Mouse (Mus musculus): ENCODE data around the gene Msn. TPM values are rescaled to one million over a fixed set of nuclear protein-coding genes. Genes with fewer than 3 reads are reported as not detected.

Gene Msn
- 63.3 and 65.4 TPM in 2 replicates for polyA plus RNA-seq (2015; fragmentation: Nextera tagmentation; extraction: Ambion mirVana)

GRCm38 (mm10) chrX:96095509-96096499 lies at the start of gene Msn:
Gene Msn, plus strand, starts transcription at chrX:96096042.
- no peaks in the 10 kb centered on the region for H3K4me1 ChIP-seq (ENCODE audit: control insufficient read depth, insufficient read depth, low read length)
- H3K27ac ChIP-seq (ENCODE audit: low read length) = peak within 1 kb of the TSS; percentile 52
- peaks cover 6% of the 10 kb centered on the region; the same call in 1 of the 2 replicates for H3K27me3 ChIP-seq (replicated peaks; ENCODE audit: control insufficient read depth, insufficient read depth, low read length)
- 12% methylated on average over 43 of the region's 44 CpGs for WGBS
- peak within 1 kb of the TSS; percentile 58 for H3K4me2 ChIP-seq (ENCODE audit: low read depth, low read length)
- H3K9me3 ChIP-seq (ENCODE audit: control insufficient read depth, low read length) = no peaks in the 10 kb centered on the region
- peak; percentile 90 for ATAC-seq
- H3K36me3 ChIP-seq (ENCODE audit: control insufficient read depth, insufficient read depth, low read length) = no peaks in the 10 kb centered on the region
- H3K9ac ChIP-seq (ENCODE audit: low read depth, low read length) = peak within 1 kb of the TSS; percentile 64
- peak within 1 kb of the TSS; percentile 60 for H3K4me3 ChIP-seq (ENCODE audit: low read length)

DNA sequence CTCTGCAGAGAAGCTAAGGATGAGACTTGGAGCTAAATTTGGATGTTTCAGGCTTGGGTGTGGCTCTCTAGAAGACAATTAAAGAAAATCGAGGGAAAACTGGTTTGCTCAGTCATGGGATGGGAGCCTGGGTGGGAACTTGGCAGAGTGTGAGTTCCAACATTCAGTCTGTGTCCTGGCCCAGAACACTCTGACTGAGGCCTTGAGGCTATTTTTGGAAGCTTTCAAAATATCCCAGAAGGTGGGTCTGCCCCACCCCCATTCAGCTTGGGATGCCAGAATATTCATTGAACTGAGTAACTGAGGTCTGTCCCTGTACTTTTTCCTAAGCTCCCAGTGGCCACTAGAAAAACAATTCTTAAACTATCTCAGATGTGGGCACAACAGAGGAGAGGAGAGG lies 43.0 kb upstream of the Msn start:
- no peak overlapping the region for H3K4me3 ChIP-seq (ENCODE audit: low read length)
- H3K4me1 ChIP-seq (ENCODE audit: control insufficient read depth, insufficient read depth, low read length) = no peaks in the 10 kb centered on the region
- no peaks in the 10 kb centered on the region for H3K9me3 ChIP-seq (ENCODE audit: control insufficient read depth, low read length)
- H3K9ac ChIP-seq (ENCODE audit: low read depth, low read length) = no peak overlapping the region
- no peak overlapping the region for H3K4me2 ChIP-seq (ENCODE audit: low read depth, low read length)
- no peaks in the 10 kb centered on the region for H3K36me3 ChIP-seq (ENCODE audit: control insufficient read depth, insufficient read depth, low read length)
- no peak overlapping the region for H3K27ac ChIP-seq (ENCODE audit: low read length)
- H3K27me3 ChIP-seq (replicated peaks; ENCODE audit: control insufficient read depth, insufficient read depth, low read length) = no peaks in the 10 kb centered on the region
- no peak for ATAC-seq
- WGBS = 60% methylated on average over 1 of the region's 1 CpGs

DNA sequence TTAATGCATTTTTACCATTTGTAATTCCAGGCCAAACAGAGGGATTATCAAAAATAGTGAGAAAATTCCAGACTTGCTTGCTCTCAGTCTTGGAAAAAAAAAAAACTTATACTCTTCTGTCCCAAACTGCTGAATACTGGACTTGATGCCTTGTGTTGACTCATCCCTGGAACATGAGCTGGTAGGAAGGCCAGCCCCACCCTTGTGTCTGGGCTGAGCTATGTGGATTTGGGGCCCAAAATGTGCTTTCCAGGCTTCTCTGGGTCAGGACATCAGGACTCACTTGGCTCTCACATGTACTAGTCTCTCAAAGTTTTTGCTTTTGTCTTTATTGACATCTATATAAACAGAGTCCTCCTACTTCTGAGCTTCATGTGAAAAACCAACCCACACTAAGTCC lies 18.1 kb upstream of the Msn start:
- no peaks in the 10 kb centered on the region for H3K9me3 ChIP-seq (ENCODE audit: control insufficient read depth, low read length)
- no peak overlapping the region for H3K9ac ChIP-seq (ENCODE audit: low read depth, low read length)
- no peak overlapping the region for H3K4me3 ChIP-seq (ENCODE audit: low read length)
- no peaks in the 10 kb centered on the region for H3K27me3 ChIP-seq (replicated peaks; ENCODE audit: control insufficient read depth, insufficient read depth, low read length)
- H3K27ac ChIP-seq (ENCODE audit: low read length) = no peak overlapping the region
- ATAC-seq = no peak
- H3K4me1 ChIP-seq (ENCODE audit: control insufficient read depth, insufficient read depth, low read length) = no peaks in the 10 kb centered on the region
- H3K4me2 ChIP-seq (ENCODE audit: low read depth, low read length) = no peak overlapping the region
- H3K36me3 ChIP-seq (ENCODE audit: control insufficient read depth, insufficient read depth, low read length) = no peaks in the 10 kb centered on the region

DNA sequence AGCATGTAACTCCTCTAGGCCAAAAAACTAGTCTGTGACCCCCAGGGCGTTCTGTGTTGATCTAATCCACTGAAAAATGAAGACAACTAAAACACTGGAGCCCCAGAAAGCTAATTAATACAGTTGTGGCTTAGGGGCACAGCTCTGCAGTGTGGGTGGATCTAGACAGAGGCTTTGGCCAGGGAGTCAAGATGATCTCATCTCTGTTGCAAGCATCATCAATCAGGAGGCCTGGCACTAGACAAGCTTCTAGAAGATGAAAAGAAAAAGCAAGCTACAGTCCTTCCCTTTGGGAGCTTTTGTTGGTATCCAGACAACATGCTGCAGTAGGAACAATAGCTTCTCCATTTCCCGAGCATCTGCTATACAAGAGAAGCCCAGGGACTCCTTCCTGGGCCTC lies 9.6 kb upstream of the Msn start:
- WGBS = 50% methylated on average over 2 of the region's 2 CpGs
- Histone ChIP-seq H3K27ac (ENCODE audit: low read length) (no peak overlapping the region), H3K4me1 (ENCODE audit: control insufficient read depth, insufficient read depth, low read length) (no peaks in the 10 kb centered on the region), H3K9ac (ENCODE audit: low read depth, low read length) (no peak overlapping the region), H3K27me3 (replicated peaks; ENCODE audit: control insufficient read depth, insufficient read depth, low read length) (no peaks in the 10 kb centered on the region), H3K9me3 (ENCODE audit: control insufficient read depth, low read length) (no peaks in the 10 kb centered on the region), H3K4me3 (ENCODE audit: low read length) (no peak overlapping the region), H3K4me2 (ENCODE audit: low read depth, low read length) (no peak overlapping the region), H3K36me3 (ENCODE audit: control insufficient read depth, insufficient read depth, low read length) (no peaks in the 10 kb centered on the region)
- ATAC-seq = no peak

DNA sequence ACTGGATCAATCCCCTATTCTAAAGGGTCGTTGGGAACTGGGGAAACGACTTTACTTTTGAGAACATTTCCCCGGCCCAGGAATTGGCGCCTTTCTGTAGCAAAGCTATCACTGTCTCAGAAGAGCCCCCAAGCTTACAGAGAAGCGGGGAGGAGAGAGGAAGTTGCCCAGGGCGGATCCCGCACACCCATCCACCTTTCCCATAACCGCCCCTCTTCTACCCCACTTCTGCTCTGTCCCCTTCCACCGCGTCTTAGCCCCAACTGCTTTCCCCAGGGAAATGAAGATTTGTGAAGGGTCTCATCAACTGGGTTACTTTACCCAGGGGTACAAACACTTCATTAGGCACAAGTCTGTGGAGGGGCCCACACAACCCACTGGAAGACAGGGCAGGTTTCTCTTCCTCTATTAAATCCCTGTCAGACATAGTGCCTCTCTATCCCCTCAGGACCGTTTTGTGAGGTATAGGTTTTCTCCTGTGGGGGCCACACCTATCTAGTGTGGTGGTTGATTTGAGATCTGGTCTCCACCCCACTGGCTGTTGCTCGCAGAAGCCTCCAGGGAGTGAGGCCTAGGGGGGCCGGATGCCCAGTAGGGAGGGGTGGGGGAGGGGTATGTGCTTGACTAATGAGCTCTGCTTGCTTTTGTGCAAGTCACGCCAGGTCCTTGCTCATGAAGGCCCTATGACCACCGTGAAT lies 820 bp downstream of the Msn start:
- no peaks in the 10 kb centered on the region for H3K36me3 ChIP-seq (ENCODE audit: control insufficient read depth, insufficient read depth, low read length)
- 15% methylated on average over 15 of the region's 15 CpGs for WGBS
- peak; percentile 57 for ATAC-seq

DNA sequence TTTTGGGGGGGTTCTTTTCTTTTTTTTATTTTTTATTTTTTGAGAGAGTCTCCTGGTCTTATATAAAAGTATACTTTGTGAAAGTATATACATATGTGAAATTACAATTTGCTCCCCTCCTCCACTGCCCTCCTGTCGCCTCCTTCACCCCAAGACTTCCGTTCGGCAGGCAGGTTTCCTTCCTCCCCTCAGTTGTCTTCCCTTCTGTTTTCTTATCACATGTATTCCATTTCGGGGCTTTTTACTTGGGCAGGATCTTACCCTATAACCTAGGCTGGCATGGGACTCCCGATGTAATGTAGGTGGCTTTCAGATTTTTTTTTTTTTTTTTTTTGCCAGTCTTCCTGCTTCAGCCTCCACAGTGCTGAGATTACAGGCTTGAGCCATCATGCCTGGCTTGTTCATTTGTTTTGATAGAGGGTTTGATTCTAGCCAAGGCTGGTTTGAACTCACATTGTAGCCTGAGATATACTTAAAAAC lies 1.7 kb downstream of the Msn start:
- Histone ChIP-seq H3K36me3 (ENCODE audit: control insufficient read depth, insufficient read depth, low read length) (no peaks in the 10 kb centered on the region), H3K27me3 (replicated peaks; ENCODE audit: control insufficient read depth, insufficient read depth, low read length) (peaks cover 6% of the 10 kb centered on the region; the same call in 1 of the 2 replicates), H3K9me3 (ENCODE audit: control insufficient read depth, low read length) (no peaks in the 10 kb centered on the region), H3K4me2 (ENCODE audit: low read depth, low read length) (0 out of 2 replicates have a peak overlapping the region, but pooled peaks have one; percentile 6), H3K9ac (ENCODE audit: low read depth, low read length) (no peak overlapping the region), H3K4me1 (ENCODE audit: control insufficient read depth, insufficient read depth, low read length) (no peaks in the 10 kb centered on the region), H3K27ac (ENCODE audit: low read length) (no peak overlapping the region), H3K4me3 (ENCODE audit: low read length) (peak overlapping the region; percentile 16)
- WGBS = 47% methylated on average over 5 of the region's 5 CpGs
- ATAC-seq = no peak

More for the DNA sequence above, 820 bp downstream of the Msn start:
- peak overlapping the region; percentile 64 for H3K9ac ChIP-seq (ENCODE audit: low read depth, low read length)
- H3K4me1 ChIP-seq (ENCODE audit: control insufficient read depth, insufficient read depth, low read length) = no peaks in the 10 kb centered on the region
- peak overlapping the region; percentile 60 for H3K4me3 ChIP-seq (ENCODE audit: low read length)
- peak overlapping the region; percentile 52 for H3K27ac ChIP-seq (ENCODE audit: low read length)
- peak overlapping the region; percentile 58 for H3K4me2 ChIP-seq (ENCODE audit: low read depth, low read length)
- H3K27me3 ChIP-seq (replicated peaks; ENCODE audit: control insufficient read depth, insufficient read depth, low read length) = peaks cover 6% of the 10 kb centered on the region; the same call in 1 of the 2 replicates
- H3K9me3 ChIP-seq (ENCODE audit: control insufficient read depth, low read length) = no peaks in the 10 kb centered on the region

GRCm38 (mm10) chrX:96099003-96099402 lies 3.2 kb downstream of the Msn start:
- Histone ChIP-seq H3K4me1 (ENCODE audit: control insufficient read depth, insufficient read depth, low read length) (no peaks in the 10 kb centered on the region), H3K36me3 (ENCODE audit: control insufficient read depth, insufficient read depth, low read length) (no peaks in the 10 kb centered on the region), H3K4me3 (ENCODE audit: low read length) (no peak overlapping the region), H3K9me3 (ENCODE audit: control insufficient read depth, low read length) (no peaks in the 10 kb centered on the region), H3K4me2 (ENCODE audit: low read depth, low read length) (no peak overlapping the region), H3K27me3 (replicated peaks; ENCODE audit: control insufficient read depth, insufficient read depth, low read length) (0 out of 2 replicates have a peak, but pooled peaks cover 6% of the 10 kb centered on the region), H3K27ac (ENCODE audit: low read length) (no peak overlapping the region), H3K9ac (ENCODE audit: low read depth, low read length) (no peak overlapping the region)
- 81% methylated on average over 2 of the region's 2 CpGs for WGBS
- ATAC-seq = no peak

DNA sequence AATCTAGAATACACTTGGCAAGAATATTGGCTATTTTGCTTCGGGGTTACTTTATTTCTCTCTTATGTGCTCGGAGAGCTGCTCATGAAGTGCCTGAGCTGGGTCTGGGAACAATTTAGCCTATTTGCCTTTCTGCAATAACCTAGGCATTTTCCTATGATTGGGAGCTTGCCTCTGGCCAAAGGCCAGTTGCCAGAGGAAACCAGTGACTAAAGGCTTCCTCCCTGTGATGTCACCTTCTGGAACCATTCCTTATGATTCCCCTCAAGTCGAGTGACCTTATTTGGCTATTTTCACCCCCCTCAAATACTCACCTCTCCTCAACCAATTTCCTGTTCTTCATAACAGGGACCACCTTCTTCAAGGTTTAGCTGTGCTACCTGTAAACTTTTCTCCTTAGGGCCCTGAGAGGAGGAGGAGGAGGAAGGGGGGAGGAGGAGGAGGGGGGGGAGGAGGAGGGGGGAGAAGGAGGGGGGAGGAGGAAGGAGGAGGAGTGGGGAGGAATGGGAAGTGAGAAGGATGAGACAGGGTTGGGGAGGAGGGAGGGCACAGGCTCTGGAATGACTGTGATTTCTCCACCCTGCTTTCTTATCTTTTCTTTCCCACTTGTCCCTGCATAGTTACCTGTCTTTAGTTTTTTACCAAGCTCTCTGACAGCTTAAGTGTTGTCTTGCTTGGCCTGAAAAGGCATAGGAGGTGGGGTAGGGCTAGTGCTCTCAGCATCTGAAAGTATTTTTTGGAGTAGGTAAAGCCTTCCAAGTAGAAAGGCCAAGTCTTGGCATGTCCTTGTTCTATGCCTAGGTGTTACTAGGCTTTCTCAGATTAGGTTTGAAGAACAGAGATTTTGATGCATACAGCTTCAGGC lies 11.8 kb downstream of the Msn start:
- no peaks in the 10 kb centered on the region for H3K9me3 ChIP-seq (ENCODE audit: control insufficient read depth, low read length)
- H3K27ac ChIP-seq (ENCODE audit: low read length) = no peak overlapping the region
- H3K9ac ChIP-seq (ENCODE audit: low read depth, low read length) = no peak overlapping the region
- no peak overlapping the region for H3K4me2 ChIP-seq (ENCODE audit: low read depth, low read length)
- no peaks in the 10 kb centered on the region for H3K36me3 ChIP-seq (ENCODE audit: control insufficient read depth, insufficient read depth, low read length)
- no peak for ATAC-seq
- no peak overlapping the region for H3K4me3 ChIP-seq (ENCODE audit: low read length)
- H3K4me1 ChIP-seq (ENCODE audit: control insufficient read depth, insufficient read depth, low read length) = no peaks in the 10 kb centered on the region
- 65% methylated on average over 3 of the region's 3 CpGs for WGBS
- H3K27me3 ChIP-seq (replicated peaks; ENCODE audit: control insufficient read depth, insufficient read depth, low read length) = no peaks in the 10 kb centered on the region

All from intestine, embryonic 16.5 days (tissue).